Mouse (Mus musculus) limb, embryonic 10.5 days (tissue): Measurements from ENCODE around the gene Cecr2. TPM values are rescaled to one million over a fixed set of nuclear protein-coding genes. Genes with fewer than 3 reads are reported as not detected.
"Not testable (repeated sequence)": the region's sequence is repeated elsewhere in the genome, so short reads cannot be mapped to it uniquely, and the experiment has no call there.

ENCODE experiments used
- DNase-seq: peaks from one replicate; pipeline ENCODE4 v3.0.0-alpha.2; 2017; ENCODE audit warnings: low spot score
- H3K27ac ChIP-seq: fragments of 300-500 bp; sonication (generic); 2 replicates; pipeline ENCODE4 v1.5.1; 2016; ENCODE audit warnings: mild to moderate bottlenecking
- H3K27me3 ChIP-seq: fragments of 300-500 bp; sonication (generic); 2 replicates; pipeline ENCODE4 v1.6.1; 2016; ENCODE audit warnings: low read depth, mild to moderate bottlenecking; ENCODE audit not compliant: poor library complexity, severe bottlenecking
- H3K36me3 ChIP-seq: fragments of 300-500 bp; sonication (generic); 2 replicates; pipeline ENCODE4 v1.6.1; 2016; ENCODE audit warnings: mild to moderate bottlenecking, moderate library complexity
- H3K4me1 ChIP-seq: fragments of 300-500 bp; sonication (generic); 2 replicates; pipeline ENCODE4 v1.6.1; 2016
- H3K4me3 ChIP-seq: fragments of 300-500 bp; sonication (generic); 2 replicates; pipeline ENCODE4 v1.5.1; 2016; ENCODE audit warnings: mild to moderate bottlenecking, moderate library complexity
- H3K9me3 ChIP-seq: fragments of 300-500 bp; sonication (generic); replicated peaks from 2 replicates; pipeline ENCODE4 v1.6.1; 2016; ENCODE audit warnings: mild to moderate bottlenecking
- WGBS: fragments of 180-500 bp; shearing (Covaris S2); methylation state at CpG from one replicate; pipeline ENCODE4 v1.1.7; 2016; 5-methylcytosine and 5-hydroxymethylcytosine counted together
- polyA plus RNA-seq: library from polyadenylated mRNA; unstranded; fragments of >200 nt; fragmentation: Nextera tagmentation; extraction: Ambion mirVana; gene quantifications from 2 replicates; pipeline ENCODE4 v1.2.1, GENCODE M21; 2016

Cecr2 gene
- polyA plus RNA-seq, 1 experiment from 2014 or later = 12.7 TPM

- H3K4me1 ChIP-seq = peaks cover 8% of the 10 kb centered on the region
- no peak overlapping the region for H3K27ac ChIP-seq
- H3K36me3 ChIP-seq = no peaks in the 10 kb centered on the region
- no peaks in the 10 kb centered on the region for H3K27me3 ChIP-seq
- no peak for DNase-seq
- H3K9me3 ChIP-seq = no peaks in the 10 kb centered on the region
- 64% methylated on average over 23 of the region's 23 CpGs for WGBS
- H3K4me3 ChIP-seq = no peak overlapping the region
These were observed 21.5 kb upstream of the Cecr2 start for GRCm38 (mm10) chr6:120644346-120645299.

DNA sequence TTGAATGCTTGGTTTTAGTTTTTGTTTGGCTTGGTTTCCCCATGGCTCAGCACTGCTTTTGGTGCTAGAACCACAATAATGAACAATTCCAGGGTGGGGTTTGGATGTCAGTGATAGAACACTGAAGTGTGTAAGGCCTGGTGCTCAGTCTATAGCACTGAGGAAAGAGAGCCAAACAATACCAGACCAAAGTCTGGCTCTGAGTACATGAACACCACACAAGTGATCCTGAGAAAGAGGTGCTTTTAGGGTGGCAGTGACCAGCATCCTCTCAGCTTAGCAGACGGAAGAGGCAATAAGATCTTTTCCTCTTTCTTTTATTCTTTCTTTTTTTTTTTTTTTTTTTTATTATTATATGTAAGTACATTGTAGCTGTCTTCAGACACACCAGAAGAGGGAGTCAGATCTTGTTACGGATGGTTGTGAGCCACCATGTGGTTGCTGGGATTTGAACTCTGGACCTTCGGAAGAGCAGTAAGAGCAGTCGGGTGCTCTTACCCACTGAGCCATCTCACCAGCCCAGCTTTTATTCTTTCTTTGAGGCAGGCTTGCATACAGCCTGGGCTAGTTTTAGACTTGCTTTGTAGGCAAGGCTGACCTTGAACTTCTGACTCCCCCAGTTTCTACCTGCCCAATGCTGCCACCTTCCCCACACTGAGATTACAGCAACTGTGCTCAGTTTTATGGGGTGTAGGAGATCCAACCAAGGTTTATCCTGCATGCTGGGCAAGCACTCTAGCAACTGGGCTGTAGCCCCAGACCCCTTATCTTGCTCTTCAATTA, 18.7 kb upstream of the Cecr2 start:
- WGBS = 93% methylated on average over 3 of the region's 4 CpGs
- DNase-seq = not testable (repeated sequence)

DNA sequence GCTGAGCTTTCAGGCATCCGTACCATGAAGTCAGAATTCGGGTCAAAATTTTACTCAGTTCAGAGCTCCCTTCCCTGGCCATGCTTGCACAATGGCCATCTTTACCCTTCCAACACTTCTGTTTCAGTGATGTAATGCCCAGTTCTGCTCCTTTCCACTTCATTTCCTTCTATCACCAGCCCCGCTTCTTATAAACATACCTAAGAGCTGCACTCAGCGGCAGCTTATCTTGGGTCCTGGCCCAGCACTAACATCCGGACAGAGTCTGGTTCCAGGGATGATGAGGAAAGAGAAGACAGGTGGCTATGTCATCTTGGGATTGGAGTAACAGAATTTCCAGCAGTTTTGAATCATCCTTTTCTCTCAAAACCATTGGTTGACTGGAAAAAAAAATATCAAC, 18.0 kb upstream of the Cecr2 start:
- no peak for DNase-seq
- no peak overlapping the region for H3K4me3 ChIP-seq
- WGBS = 82% methylated on average over 5 of the region's 5 CpGs
- H3K36me3 ChIP-seq = no peaks in the 10 kb centered on the region
- no peak overlapping the region for H3K27ac ChIP-seq
- H3K4me1 ChIP-seq = peaks cover 8% of the 10 kb centered on the region
- H3K9me3 ChIP-seq = no peaks in the 10 kb centered on the region
- H3K27me3 ChIP-seq = no peaks in the 10 kb centered on the region

More for the DNA sequence above, 18.7 kb upstream of the Cecr2 start:
- H3K4me1 ChIP-seq, H3K36me3 ChIP-seq, H3K27me3 ChIP-seq, H3K27ac ChIP-seq, H3K4me3 ChIP-seq, H3K9me3 ChIP-seq: not testable (repeated sequence)

DNA sequence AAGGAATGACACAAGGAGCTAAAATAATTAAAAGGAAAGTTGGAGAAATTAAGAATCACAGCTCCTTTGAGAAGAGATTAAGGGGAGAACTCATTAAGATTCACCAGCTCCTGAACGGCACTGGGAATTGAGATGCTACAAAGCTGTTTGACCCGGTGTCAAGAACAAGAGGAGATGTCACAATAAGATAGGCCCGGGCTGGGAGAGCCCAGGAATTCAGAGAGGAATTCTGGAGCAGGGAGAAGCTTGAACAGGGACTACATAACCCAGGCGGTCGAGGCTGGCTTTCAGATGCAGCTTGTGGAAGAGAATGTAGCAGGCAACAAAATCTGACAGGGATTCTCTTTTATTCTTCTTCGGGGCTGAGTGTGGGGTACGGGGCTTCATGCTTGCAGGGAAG, 13.5 kb upstream of the Cecr2 start:
- DNase-seq = no peak
- H3K27me3 ChIP-seq = no peaks in the 10 kb centered on the region
- no peaks in the 10 kb centered on the region for H3K4me1 ChIP-seq
- H3K27ac ChIP-seq = no peak overlapping the region
- no peaks in the 10 kb centered on the region for H3K9me3 ChIP-seq
- no peaks in the 10 kb centered on the region for H3K36me3 ChIP-seq
- no peak overlapping the region for H3K4me3 ChIP-seq
- 62% methylated on average over 7 of the region's 7 CpGs for WGBS

DNA sequence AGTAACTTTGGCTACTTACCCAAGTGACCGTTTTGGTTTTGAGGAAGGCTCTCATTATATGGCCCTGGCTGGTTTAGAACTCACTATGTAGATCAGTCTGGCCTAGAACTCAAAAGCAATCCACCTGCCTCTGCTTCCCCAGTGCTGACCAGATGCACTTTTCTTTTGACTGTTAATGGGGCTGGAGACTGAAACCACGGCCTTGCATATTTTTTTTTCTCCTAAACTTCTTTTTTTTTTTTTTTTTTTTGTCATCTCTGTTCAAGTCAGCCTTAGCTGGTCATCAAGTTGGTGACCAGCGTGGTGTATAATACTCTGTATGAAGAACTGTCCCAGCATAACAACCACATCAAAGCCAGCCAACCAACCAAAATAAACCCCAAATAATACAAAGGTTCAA, 10.5 kb upstream of the Cecr2 start:
- no peaks in the 10 kb centered on the region for H3K9me3 ChIP-seq
- H3K4me1 ChIP-seq = peaks cover 7% of the 10 kb centered on the region; the same call in 1 of the 2 replicates
- no peaks in the 10 kb centered on the region for H3K36me3 ChIP-seq
- H3K27ac ChIP-seq = no peak overlapping the region
- WGBS = 93% methylated on average over 3 of the region's 3 CpGs
- H3K4me3 ChIP-seq = no peak overlapping the region
- H3K27me3 ChIP-seq = no peaks in the 10 kb centered on the region
- no peak for DNase-seq

- WGBS = 22% methylated on average over 7 of the region's 7 CpGs
- H3K27ac ChIP-seq = no peak overlapping the region
- H3K9me3 ChIP-seq = no peaks in the 10 kb centered on the region
- H3K27me3 ChIP-seq = no peaks in the 10 kb centered on the region
- no peak overlapping the region for H3K4me3 ChIP-seq
- H3K4me1 ChIP-seq = peaks cover 7% of the 10 kb centered on the region; the same call in 1 of the 2 replicates
- DNase-seq = no peak
- H3K36me3 ChIP-seq = no peaks in the 10 kb centered on the region
These were observed 7.3 kb upstream of the Cecr2 start for GRCm38 (mm10) chr6:120658848-120659247.

GRCm38 (mm10) chr6:120665415-120665815, 754 bp upstream of the Cecr2 start:
- peak overlapping the region; percentile 99 for H3K27ac ChIP-seq
- DNase-seq = peak; percentile 85
- peaks cover 27% of the 10 kb centered on the region for H3K4me1 ChIP-seq
- no peaks in the 10 kb centered on the region for H3K9me3 ChIP-seq
- no peaks in the 10 kb centered on the region for H3K27me3 ChIP-seq
- WGBS = under 1% methylated on average over 21 of the region's 21 CpGs
- H3K4me3 ChIP-seq = peak overlapping the region; percentile 98
- no peaks in the 10 kb centered on the region for H3K36me3 ChIP-seq

- H3K27ac ChIP-seq = peak overlapping the region; percentile 99
- DNase-seq = peak; percentile 82
- H3K9me3 ChIP-seq = no peaks in the 10 kb centered on the region
- no peaks in the 10 kb centered on the region for H3K27me3 ChIP-seq
- H3K4me3 ChIP-seq = peak overlapping the region; percentile 98
- no peaks in the 10 kb centered on the region for H3K36me3 ChIP-seq
- peaks cover 27% of the 10 kb centered on the region for H3K4me1 ChIP-seq
- WGBS = under 1% methylated on average over 87 of the region's 87 CpGs
These were observed 722 bp downstream of the Cecr2 start for GRCm38 (mm10) chr6:120666761-120667421.

DNA sequence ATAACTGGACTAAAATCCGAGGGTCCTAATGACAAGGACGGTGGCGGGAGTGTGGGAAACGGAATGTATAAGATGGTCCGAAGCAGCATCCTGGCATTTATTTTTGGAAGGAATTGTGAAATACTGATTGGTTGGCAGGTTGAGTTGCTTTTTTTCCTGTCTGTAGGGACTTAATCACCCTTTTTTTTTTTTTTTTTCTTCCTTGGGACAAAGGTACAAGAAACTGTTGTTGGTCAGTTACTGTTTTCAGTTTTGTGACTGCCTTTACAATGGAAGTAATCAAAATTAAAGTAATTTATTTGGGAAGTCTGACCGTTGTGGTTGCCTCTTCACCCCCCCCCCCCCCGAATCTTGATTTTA, 1.2 kb downstream of the Cecr2 start:
- H3K27ac ChIP-seq = peak overlapping the region; percentile 99

DNA sequence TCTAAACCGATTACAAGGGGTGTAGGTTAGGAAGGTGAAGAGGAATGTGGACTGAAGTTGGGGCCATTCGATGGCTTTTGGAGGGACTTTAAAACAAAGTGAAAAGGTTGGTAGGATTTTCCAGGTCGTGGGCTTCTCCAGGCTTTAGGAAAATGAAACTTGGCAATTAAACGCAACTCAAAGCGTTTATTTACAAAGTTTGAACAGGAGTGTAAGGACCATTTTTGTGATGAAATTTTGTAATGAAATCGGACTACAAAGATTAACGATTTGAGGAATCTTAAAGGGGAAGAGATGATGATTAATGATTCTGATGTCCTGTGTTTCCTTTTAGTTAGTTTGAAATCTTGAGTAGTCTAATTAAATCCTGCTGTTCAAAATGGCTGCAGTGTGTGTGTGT, 1.7 kb downstream of the Cecr2 start:
- no peak for DNase-seq
- peak overlapping the region; percentile 99; the same call in 1 of the 2 replicates for H3K27ac ChIP-seq
- WGBS = 15% methylated on average over 7 of the region's 7 CpGs

More for the DNA sequence above, 1.2 kb downstream of the Cecr2 start:
- no peaks in the 10 kb centered on the region for H3K36me3 ChIP-seq
- no peaks in the 10 kb centered on the region for H3K27me3 ChIP-seq
- H3K4me1 ChIP-seq = peaks cover 27% of the 10 kb centered on the region
- H3K4me3 ChIP-seq = peak overlapping the region; percentile 98
- WGBS = under 1% methylated on average over 7 of the region's 7 CpGs
- H3K9me3 ChIP-seq = no peaks in the 10 kb centered on the region
- no peak for DNase-seq

GRCm38 (mm10) chr6:120674121-120674520, 8.0 kb downstream of the Cecr2 start:
- Histone ChIP-seq H3K4me3 (no peak overlapping the region), H3K9me3 (no peaks in the 10 kb centered on the region), H3K4me1 (no peaks in the 10 kb centered on the region), H3K27me3 (no peaks in the 10 kb centered on the region), H3K36me3 (peaks cover 5% of the 10 kb centered on the region), H3K27ac (no peak overlapping the region)
- WGBS = 73% methylated on average over 5 of the region's 5 CpGs
- no peak for DNase-seq

More for the DNA sequence above, 1.7 kb downstream of the Cecr2 start:
- Histone ChIP-seq H3K27me3 (no peaks in the 10 kb centered on the region), H3K4me3 (peak overlapping the region; percentile 98), H3K36me3 (no peaks in the 10 kb centered on the region), H3K9me3 (no peaks in the 10 kb centered on the region), H3K4me1 (peaks cover 27% of the 10 kb centered on the region)

- Histone ChIP-seq H3K36me3 (peaks cover 5% of the 10 kb centered on the region), H3K9me3 (no peaks in the 10 kb centered on the region), H3K4me3 (no peak overlapping the region), H3K4me1 (no peaks in the 10 kb centered on the region), H3K27ac (no peak overlapping the region), H3K27me3 (no peaks in the 10 kb centered on the region)
- no peak for DNase-seq
- 89% methylated on average over 4 of the region's 4 CpGs for WGBS
These were observed 8.7 kb downstream of the Cecr2 start for GRCm38 (mm10) chr6:120674881-120675280.
